Mouse (Mus musculus): ENCODE results near the gene Dnajb13.

Dnajb13 gene

GRCm38 (mm10) chr7:100508670-100509069 lies 6.1 kb downstream of the Dnajb13 start:
- DNase-seq (ENCODE audit: low read depth, low spot score) = peak; percentile 46

GRCm38 (mm10) chr7:100506494-100506893 lies 8.3 kb downstream of the Dnajb13 start:
- DNase-seq (ENCODE audit: low read depth, low spot score) = no peak

- peak; percentile 70 for DNase-seq (ENCODE audit: low read depth, low spot score)
These were observed 9.8 kb downstream of the Dnajb13 start for GRCm38 (mm10) chr7:100504740-100505487.

GRCm38 (mm10) chr7:100503076-100503475 lies 11.7 kb downstream of the Dnajb13 start:
- peak; percentile 47 for DNase-seq (ENCODE audit: low read depth, low spot score)

GRCm38 (mm10) chr7:100502374-100502922 lies 12.3 kb downstream of the Dnajb13 start:
- DNase-seq (ENCODE audit: low read depth, low spot score) = peak; percentile 66

GRCm38 (mm10) chr7:100501844-100502373 lies 12.9 kb downstream of the Dnajb13 start:
- peak; percentile 67 for DNase-seq (ENCODE audit: low read depth, low spot score)

- DNase-seq (ENCODE audit: low read depth, low spot score) = peak; percentile 71
These were observed 13.5 kb downstream of the Dnajb13 start for GRCm38 (mm10) chr7:100501027-100501843.

- DNase-seq (ENCODE audit: low read depth, low spot score) = no peak
These were observed 14.3 kb downstream of the Dnajb13 start for GRCm38 (mm10) chr7:100500276-100500977.

GRCm38 (mm10) chr7:100499465-100499864 lies 15.3 kb downstream of the Dnajb13 start:
- DNase-seq (ENCODE audit: low read depth, low spot score) = no peak

GRCm38 (mm10) chr7:100497982-100498381 lies 16.8 kb downstream of the Dnajb13 start:
- no peak for DNase-seq (ENCODE audit: low read depth, low spot score)

GRCm38 (mm10) chr7:100497402-100497801 lies 17.4 kb downstream of the Dnajb13 start:
- no peak for DNase-seq (ENCODE audit: low read depth, low spot score)

GRCm38 (mm10) chr7:100496791-100497190 lies 18.0 kb downstream of the Dnajb13 start:
- no peak for DNase-seq (ENCODE audit: low read depth, low spot score)

- DNase-seq (ENCODE audit: low read depth, low spot score) = no peak
These were observed 18.4 kb downstream of the Dnajb13 start for GRCm38 (mm10) chr7:100496371-100496770.

- peak; percentile 94 for DNase-seq (ENCODE audit: low read depth, low spot score)
These were observed 19.0 kb downstream of the Dnajb13 start for GRCm38 (mm10) chr7:100495581-100496251.

GRCm38 (mm10) chr7:100495042-100495441 lies 19.7 kb downstream of the Dnajb13 start:
- no peak for DNase-seq (ENCODE audit: low read depth, low spot score)

GRCm38 (mm10) chr7:100494415-100494831 lies 20.3 kb downstream of the Dnajb13 start:
- peak; percentile 74 for DNase-seq (ENCODE audit: low read depth, low spot score)

- DNase-seq (ENCODE audit: low read depth, low spot score) = peak; percentile 73
These were observed 21.0 kb downstream of the Dnajb13 start for GRCm38 (mm10) chr7:100493484-100494414.

- peak; percentile 98 for DNase-seq (ENCODE audit: low read depth, low spot score)
These were observed 21.7 kb downstream of the Dnajb13 start, which contains the start of gene Ucp2 for GRCm38 (mm10) chr7:100493117-100493483. TSS of gene Ucp2 (plus strand) at chr7:100493337.

GRCm38 (mm10) chr7:100492391-100493116 lies 22.2 kb downstream of the Dnajb13 start:
- no peak for DNase-seq (ENCODE audit: low read depth, low spot score)
